Mouse (Mus musculus) Patski (cell line): ENCODE measurements around the gene Opn1mw. TPM values are rescaled to one million over a fixed set of nuclear protein-coding genes. Genes with fewer than 3 reads are reported as not detected.

Source experiments
- ATAC-seq: fragments of 100-300 bp; one replicate; pipeline ENCODE4 v1.8.0; 2021
- CTCF ChIA-PET: fragments of 350-600 bp; sonication (Branson Sonifier 250); formaldehyde crosslinking; loops from one replicate; lab custom pipeline; 2022; ENCODE audit warnings: inconsistent platforms; lab: Charles Lee
- POLR2A ChIA-PET: fragments of 350-600 bp; sonication (Branson Sonifier 250); formaldehyde crosslinking; loops from one replicate; lab custom pipeline; 2022; ENCODE audit warnings: antibody characterized with exemption, inconsistent platforms; lab: Charles Lee
- DNase-seq: peaks from one replicate; pipeline ENCODE4 v3.0.0-alpha.2; 2011; ENCODE audit warnings: low read depth, low spot score
- H3K27me3 ChIP-seq: fragments of 371-371 bp; one replicate; pipeline ENCODE4 v1.5.1; 2021
- CTCF ChIP-seq: fragments of 100-300 bp; IDR thresholded peaks from one replicate; pipeline ENCODE4 v1.5.1; 2021
- in situ Hi-C: fragments of 300-500 bp; cut with MboI; formaldehyde crosslinking; loops from 3 replicates; pipeline ENCODE4 v1.11.1; 2018; ENCODE audit warnings: low pct_unique_long_range_greater_than_20kb, mixed read lengths
- polyA plus RNA-seq: library from polyadenylated mRNA; unstranded; gene quantifications from one replicate; pipeline ENCODE4 v1.2.3, GENCODE M21; 2021

The Opn1mw gene
- polyA plus RNA-seq, 1 experiment from 2014 or later = 0.24 TPM

- POLR2A ChIA-PET = no interaction called here
- TF ChIP-seq CTCF = no peak
- in situ Hi-C loops = no loop called here
- DNase-seq = no peak
- ATAC-seq = no peak
- CTCF ChIA-PET = no interaction called here
- peaks cover 29% of the 10 kb centered on the region for H3K27me3 ChIP-seq
Observed at GRCm38 (mm10) chrX:74167738-74168137, 40.5 kb downstream of the Opn1mw start, which contains the start of gene Tex28. Gene Tex28 (minus strand): TSS chrX:74167838.

GRCm38 (mm10) chrX:74176959-74177358 is 49.7 kb downstream of the Opn1mw start, which contains the start of gene Tktl1:
Gene Tktl1 (plus strand): TSS chrX:74177259.
- TF ChIP-seq CTCF = no peak
- CTCF ChIA-PET = no interaction called here
- peaks cover 31% of the 10 kb centered on the region for H3K27me3 ChIP-seq
- ATAC-seq (no peak), DNase-seq (no peak)
- POLR2A ChIA-PET = no interaction called here
- in situ Hi-C loops = no loop called here

Other genes with a start within 250 kb of the Opn1mw start
- gene Avpr2, start 235.4 kb upstream of the Opn1mw start, polyA plus RNA-seq = 0.05 TPM
- 320 TPM for gene L1cam, start 231.4 kb upstream of the Opn1mw start, polyA plus RNA-seq
- gene Arhgap4, start 205.6 kb upstream of the Opn1mw start, polyA plus RNA-seq = 1.0 TPM
- gene Naa10, start 205.5 kb upstream of the Opn1mw start, polyA plus RNA-seq = 98.0 TPM
- 166 TPM for gene Renbp, start 196.6 kb upstream of the Opn1mw start, polyA plus RNA-seq
- gene Hcfc1, start 161.1 kb upstream of the Opn1mw start, polyA plus RNA-seq = 81.1 TPM
- gene Irak1, start 103.5 kb upstream of the Opn1mw start, polyA plus RNA-seq = 106 TPM
- 24.5 TPM for gene Mecp2, start 7.9 kb downstream of the Opn1mw start, polyA plus RNA-seq
- gene Tex28, start 40.4 kb downstream of the Opn1mw start, polyA plus RNA-seq = not detected
- 0.04 TPM for gene Tktl1, start 49.8 kb downstream of the Opn1mw start, polyA plus RNA-seq
- 888 TPM for gene Flna, start 122.4 kb downstream of the Opn1mw start, polyA plus RNA-seq
- gene Emd, start 127.2 kb downstream of the Opn1mw start, polyA plus RNA-seq = 88.3 TPM
- 1,219 TPM for gene Rpl10, start 143.3 kb downstream of the Opn1mw start, polyA plus RNA-seq
- 76.5 TPM for gene Taz, start 154.4 kb downstream of the Opn1mw start, polyA plus RNA-seq
- gene Dnase1l1, start 154.9 kb downstream of the Opn1mw start, polyA plus RNA-seq = 42.2 TPM
- 260 TPM for gene Atp6ap1, start 169.6 kb downstream of the Opn1mw start, polyA plus RNA-seq
- gene Gdi1, start 177.5 kb downstream of the Opn1mw start, polyA plus RNA-seq = 383 TPM
- 131 TPM for gene Fam50a, start 185.6 kb downstream of the Opn1mw start, polyA plus RNA-seq
- gene Plxna3, start 201.6 kb downstream of the Opn1mw start, polyA plus RNA-seq = 15.5 TPM
- 42.5 TPM for gene Lage3, start 226.2 kb downstream of the Opn1mw start, polyA plus RNA-seq
- 31.4 TPM for gene Ubl4a, start 245.8 kb downstream of the Opn1mw start, polyA plus RNA-seq
- 17.6 TPM for gene Slc10a3, start 245.9 kb downstream of the Opn1mw start, polyA plus RNA-seq